Mouse (Mus musculus): ENCODE measurements around the gene Rit1. TPM values are rescaled to one million over a fixed set of nuclear protein-coding genes. Genes with fewer than 3 reads are reported as not detected.
A peak's percentile ranks its signal among the peaks of the same experiment; 100 is the strongest.
"Not testable (repeated sequence)": the region's sequence is repeated elsewhere in the genome, so short reads cannot be mapped to it uniquely, and the experiment has no call there.

Gene Rit1
- total RNA-seq (2015) (13.3 and 19.8 TPM in 2 replicates), total RNA-seq (2017) (20.2 and 21.4 TPM in 2 replicates)

- ATAC-seq (replicated peaks; ENCODE audit: poor library complexity): peak; percentile 92
These were observed at the start of gene Rit1 for GRCm38 (mm10) chr3:88716399-88717197. Rit1 (plus strand) TSS chr3:88716838.

DNA sequence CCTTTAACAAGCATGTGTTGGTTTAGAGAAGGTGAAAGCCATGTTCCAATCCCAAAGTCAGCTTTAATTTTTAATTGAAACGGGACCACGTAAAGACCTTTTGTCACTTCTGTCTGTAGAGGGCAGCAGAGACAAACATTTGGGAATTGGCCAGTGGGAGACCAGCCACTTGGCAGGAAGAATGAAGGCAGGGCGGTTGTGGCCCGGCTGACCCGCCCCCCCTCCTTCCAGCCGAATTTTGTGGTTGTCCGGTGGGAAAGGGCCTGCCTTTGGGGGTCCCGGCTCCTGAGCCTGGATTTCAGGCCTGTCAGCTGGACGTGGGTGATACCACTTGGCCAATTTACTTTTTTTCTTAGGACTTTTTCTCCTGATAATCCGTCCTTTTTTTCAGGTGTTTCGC, 39.2 kb upstream of the Rit1 start:
- peak; percentile 98 for ATAC-seq (replicated peaks; ENCODE audit: poor library complexity)

GRCm38 (mm10) chr3:88683814-88684213, 32.8 kb upstream of the Rit1 start:
- no peak for ATAC-seq (replicated peaks; ENCODE audit: poor library complexity)

GRCm38 (mm10) chr3:88684236-88684979, 32.2 kb upstream of the Rit1 start:
- no peak for ATAC-seq (replicated peaks; ENCODE audit: poor library complexity)

- peak; percentile 97 for ATAC-seq (replicated peaks; ENCODE audit: poor library complexity)
These were observed 31.4 kb upstream of the Rit1 start, which contains the start of gene Khdc4 for GRCm38 (mm10) chr3:88684980-88685941. Khdc4 (plus strand) TSS chr3:88685803.

DNA sequence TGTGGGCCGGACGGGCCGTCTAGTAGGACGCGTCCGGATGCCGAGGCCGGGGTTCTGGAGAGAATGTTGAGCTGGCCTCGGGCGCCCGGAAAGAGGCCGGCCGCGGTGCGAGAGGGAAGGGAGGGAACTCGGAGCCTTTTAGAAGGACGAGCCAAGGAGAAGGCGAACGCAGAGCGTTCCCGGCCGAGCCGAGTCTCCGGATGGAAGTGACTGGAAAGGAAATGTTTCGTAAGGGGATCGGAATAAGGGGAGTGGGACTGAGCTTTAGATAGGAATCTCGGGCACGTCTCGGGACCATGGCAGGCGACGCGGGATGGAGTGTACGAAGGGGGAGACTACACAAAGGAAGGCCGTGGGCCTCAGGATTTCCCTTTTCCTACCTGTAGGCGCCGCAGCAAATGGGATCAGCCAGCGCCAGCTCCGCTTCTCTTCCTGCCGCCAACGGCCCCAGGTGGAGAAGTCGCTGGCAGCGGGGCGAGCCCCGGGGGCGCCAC, 30.6 kb upstream of the Rit1 start:
- peak; percentile 21 for ATAC-seq (replicated peaks; ENCODE audit: poor library complexity)

GRCm38 (mm10) chr3:88686734-88687611, 29.7 kb upstream of the Rit1 start:
- ATAC-seq (replicated peaks; ENCODE audit: poor library complexity): no peak

DNA sequence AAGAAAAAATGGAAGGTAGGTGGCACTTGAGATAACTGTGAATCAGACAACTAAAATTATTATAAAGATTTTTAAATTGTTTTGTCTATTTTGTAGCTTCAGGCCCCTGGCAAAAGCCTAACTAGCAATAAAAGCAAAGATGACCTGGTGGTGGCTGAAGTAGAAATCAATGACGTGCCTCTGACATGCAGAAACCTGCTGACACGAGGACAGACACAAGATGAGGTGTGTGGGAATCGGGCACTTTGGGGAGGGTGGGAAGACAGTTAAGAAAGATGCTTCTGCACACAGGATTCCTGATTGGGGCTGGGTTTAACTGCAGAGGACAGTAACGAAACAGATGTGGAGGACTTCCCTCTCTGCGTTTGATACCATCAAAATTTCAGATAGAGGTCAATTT, 27.6 kb upstream of the Rit1 start:
- no peak for ATAC-seq (replicated peaks; ENCODE audit: poor library complexity)

DNA sequence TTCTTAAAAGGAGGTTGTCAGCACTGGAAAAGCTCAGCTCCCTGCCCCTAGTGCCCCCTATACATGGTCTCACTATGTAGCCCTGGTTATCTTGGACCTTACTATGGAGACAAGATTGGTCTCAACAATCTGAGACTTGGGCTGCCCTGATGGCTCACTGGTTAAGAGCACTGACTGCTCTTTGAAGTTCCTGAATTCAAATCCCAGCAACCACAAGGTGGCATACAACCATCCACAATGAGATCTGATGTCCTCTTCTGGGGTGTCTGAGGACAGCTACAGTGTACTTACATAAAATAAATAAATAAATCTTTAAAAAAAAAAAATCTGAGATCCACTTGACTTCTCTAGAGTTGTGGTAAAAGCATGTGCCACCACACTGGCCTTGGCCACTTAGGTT, 21.1 kb upstream of the Rit1 start:
- no peak for ATAC-seq (replicated peaks; ENCODE audit: poor library complexity)

GRCm38 (mm10) chr3:88698051-88698450, 18.6 kb upstream of the Rit1 start:
- no peak for ATAC-seq (replicated peaks; ENCODE audit: poor library complexity)

DNA sequence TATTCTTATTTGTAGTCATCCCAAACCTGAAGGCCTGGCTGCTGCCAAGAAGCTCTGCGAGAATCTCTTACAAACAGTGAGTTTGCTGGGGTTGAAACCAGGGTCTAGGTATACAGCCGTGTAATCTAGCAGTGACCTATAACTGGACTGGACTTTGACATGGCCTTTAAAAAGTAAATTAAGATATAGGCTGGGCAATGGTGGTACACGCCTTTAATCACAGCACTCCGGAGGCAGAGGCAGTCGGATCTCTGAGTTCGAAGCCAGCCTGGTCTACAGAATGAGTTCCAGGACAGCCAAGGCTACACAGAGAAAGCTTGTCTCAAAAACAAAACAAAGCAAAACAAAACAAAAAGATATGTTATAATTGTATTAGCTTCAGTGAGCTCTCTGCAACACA, 17.8 kb upstream of the Rit1 start:
- ATAC-seq (replicated peaks; ENCODE audit: poor library complexity): no peak

- ATAC-seq (replicated peaks; ENCODE audit: poor library complexity): no peak
These were observed 16.4 kb upstream of the Rit1 start for GRCm38 (mm10) chr3:88700247-88700646.

GRCm38 (mm10) chr3:88701222-88701621, 15.4 kb upstream of the Rit1 start:
- no peak for ATAC-seq (replicated peaks; ENCODE audit: poor library complexity)

- no peak for ATAC-seq (replicated peaks; ENCODE audit: poor library complexity)
These were observed 2.9 kb upstream of the Rit1 start for GRCm38 (mm10) chr3:88713709-88714108.

- ATAC-seq (replicated peaks; ENCODE audit: poor library complexity): no peak
These were observed 1.9 kb upstream of the Rit1 start for GRCm38 (mm10) chr3:88714725-88715124.

DNA sequence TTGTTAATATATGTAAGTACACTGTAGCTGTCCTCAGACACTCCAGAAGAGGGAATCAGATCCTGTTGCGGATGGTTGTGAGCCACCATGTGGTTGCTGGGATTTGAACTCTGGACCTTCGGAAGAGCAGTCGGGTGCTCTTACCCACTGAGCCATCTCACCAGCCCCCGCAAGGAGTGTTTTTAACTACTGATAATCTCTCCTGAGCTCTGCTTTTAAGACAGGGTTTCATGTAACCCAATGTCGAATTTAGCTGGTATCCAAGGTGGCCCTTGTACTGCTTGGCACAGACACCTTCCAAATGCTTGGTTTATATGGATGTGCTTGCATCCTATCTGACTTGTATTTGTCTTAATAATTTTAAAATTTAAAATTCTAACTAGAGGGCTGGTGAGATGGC, 922 bp upstream of the Rit1 start:
- ATAC-seq (replicated peaks; ENCODE audit: poor library complexity): not testable (repeated sequence)

- peak; percentile 30; the same call in 1 of the 2 replicates for ATAC-seq (replicated peaks; ENCODE audit: poor library complexity)
These were observed 660 bp downstream of the Rit1 start for GRCm38 (mm10) chr3:88717198-88717798.

- ATAC-seq (replicated peaks; ENCODE audit: poor library complexity): 0 out of 2 replicates have a peak, but pooled peaks have one; percentile 17
These were observed 1.2 kb downstream of the Rit1 start for GRCm38 (mm10) chr3:88717831-88718230.

GRCm38 (mm10) chr3:88719098-88719497, 2.5 kb downstream of the Rit1 start:
- ATAC-seq (replicated peaks; ENCODE audit: poor library complexity): peak; percentile 26
